Mouse (Mus musculus) macrophage (primary cell): ENCODE measurements at regions not wholly inside any gene's neighbourhood (a gene's known extent, or its start where the extent isn't known, plus 50 kb on each side); places are given as distances from the start of the nearest gene placed in this dataset.

Experiments
- H3K27ac ChIP-seq: fragments of 350-480 bp; formaldehyde crosslinking; 2 replicates; pipeline ENCODE4 v1.9.0; 2021
- H3K36me3 ChIP-seq: fragments of 350-480 bp; formaldehyde crosslinking; 2 replicates; pipeline ENCODE4 v1.9.0; 2021; ENCODE audit errors: inconsistent target
- H3K4me3 ChIP-seq: fragments of 350-480 bp; formaldehyde crosslinking; 2 replicates; pipeline ENCODE4 v1.9.0; 2021; ENCODE audit errors: inconsistent target
- H3K79me2 ChIP-seq: fragments of 350-480 bp; formaldehyde crosslinking; 2 replicates; pipeline ENCODE4 v1.9.0; 2021; ENCODE audit errors: inconsistent target
- WGBS: methylation state at CpG from one replicate; pipeline ENCODE4 v1.1.7; 2026; ENCODE audit warnings: inconsistent platforms; ENCODE audit not compliant: missing documents; 5-methylcytosine and 5-hydroxymethylcytosine counted together

DNA sequence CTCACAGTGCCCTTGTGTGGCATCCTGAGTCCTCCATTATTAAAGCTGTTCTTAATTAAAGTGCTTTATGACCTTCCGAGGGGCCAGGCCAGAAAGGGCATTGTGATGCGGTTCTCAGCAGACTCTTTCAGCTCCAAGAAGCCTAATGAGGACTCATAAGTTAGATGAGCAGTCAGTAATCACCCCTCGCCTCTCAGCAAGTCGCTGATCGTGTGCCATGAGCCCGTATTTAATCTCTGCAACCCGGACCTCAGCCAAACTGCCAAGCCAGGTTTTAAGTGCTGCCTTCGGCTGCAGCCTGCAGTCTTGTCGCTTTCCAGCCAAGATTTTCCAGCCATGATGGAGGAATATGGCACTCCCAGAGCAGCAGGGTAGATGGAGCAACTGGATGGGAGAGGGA lies 56.1 kb upstream of the Rbfox1 start:
- no peak overlapping the region for H3K4me3 ChIP-seq
- H3K79me2 ChIP-seq = no peaks in the 10 kb centered on the region
- no peaks in the 10 kb centered on the region for H3K36me3 ChIP-seq
- 83% methylated on average over 9 of the region's 9 CpGs for WGBS
- H3K27ac ChIP-seq = no peak overlapping the region

- WGBS = 44% methylated on average over 1 of the region's 1 CpGs
- Histone ChIP-seq H3K27ac (no peak overlapping the region), H3K36me3 (no peaks in the 10 kb centered on the region), H3K79me2 (no peaks in the 10 kb centered on the region), H3K4me3 (no peak overlapping the region)
Measured at GRCm38 (mm10) chr16:5823316-5823715, 61.8 kb upstream of the Rbfox1 start.

DNA sequence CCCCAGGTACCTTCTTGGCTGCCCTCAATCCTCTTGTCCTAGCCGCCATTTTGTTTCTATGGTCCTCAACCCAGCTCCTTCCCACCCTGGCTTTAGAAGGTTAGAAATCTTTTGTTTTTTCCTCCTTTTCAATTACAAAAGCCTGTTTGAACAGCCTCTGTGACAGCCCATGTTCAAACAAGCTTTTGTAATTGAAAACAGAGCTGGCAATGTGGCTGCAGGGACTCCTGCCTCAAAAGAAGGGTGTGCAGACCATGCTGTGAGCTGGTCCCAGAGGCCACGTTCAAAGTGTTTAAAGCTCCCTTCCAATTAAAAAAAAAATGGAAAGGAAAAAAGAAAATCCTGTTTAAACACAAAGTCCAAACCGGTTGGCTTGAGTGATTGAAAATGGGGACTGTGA lies 68.0 kb upstream of the Rbfox1 start:
- no peak overlapping the region for H3K27ac ChIP-seq
- H3K36me3 ChIP-seq = no peaks in the 10 kb centered on the region
- 54% methylated on average over 3 of the region's 3 CpGs for WGBS
- no peak overlapping the region for H3K4me3 ChIP-seq
- no peaks in the 10 kb centered on the region for H3K79me2 ChIP-seq

DNA sequence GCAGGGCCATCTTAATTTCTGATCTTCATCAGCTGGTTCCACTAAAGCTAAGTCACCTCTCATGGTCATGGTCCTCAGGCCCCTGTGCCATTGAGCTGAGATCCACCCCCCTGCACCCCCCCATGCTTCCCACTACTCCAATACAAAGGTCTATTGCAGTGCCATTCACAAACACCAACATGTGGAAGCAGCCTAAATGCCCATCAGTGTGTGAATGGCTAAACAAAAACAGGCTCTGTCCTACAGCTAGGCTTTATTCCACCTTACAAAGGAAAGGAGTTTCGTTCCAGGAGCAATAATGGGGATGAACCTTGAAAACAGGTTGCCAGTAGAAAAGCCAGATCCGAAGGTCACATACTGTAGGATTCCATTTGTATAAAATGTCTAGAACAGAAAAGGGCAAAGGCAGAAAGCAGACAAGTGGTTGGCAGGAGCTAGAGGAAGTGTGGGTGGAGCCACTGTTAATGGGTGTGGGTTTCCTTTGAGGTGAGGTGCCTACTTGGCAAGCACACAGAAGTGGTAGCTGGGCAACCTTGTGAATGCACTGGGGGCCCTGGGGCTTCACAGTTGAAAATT lies 72.8 kb upstream of the Rbfox1 start:
- 85% methylated on average over 2 of the region's 2 CpGs for WGBS
- H3K4me3 ChIP-seq = no peak overlapping the region
- H3K36me3 ChIP-seq = no peaks in the 10 kb centered on the region
- no peaks in the 10 kb centered on the region for H3K79me2 ChIP-seq
- H3K27ac ChIP-seq = no peak overlapping the region

DNA sequence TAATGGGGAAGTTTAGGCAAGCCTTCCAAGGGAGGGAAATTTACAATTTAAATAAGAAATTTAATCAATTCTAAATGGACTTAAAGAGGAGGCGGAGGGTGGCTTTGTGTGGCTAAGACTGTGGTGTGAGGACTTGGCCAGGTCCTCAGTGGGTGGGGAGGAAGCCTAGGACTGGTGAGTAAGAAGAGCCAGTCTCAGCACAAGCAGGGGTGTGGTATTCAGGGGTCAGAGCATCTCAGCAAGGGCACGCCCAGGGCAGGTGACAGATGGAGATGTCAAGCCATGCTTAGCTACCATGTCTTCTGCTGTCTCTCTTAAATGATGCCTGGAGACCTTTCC lies 73.5 kb upstream of the Rbfox1 start:
- H3K27ac ChIP-seq = no peak overlapping the region
- WGBS = 62% methylated on average over 2 of the region's 2 CpGs
- H3K79me2 ChIP-seq = no peaks in the 10 kb centered on the region
- no peak overlapping the region for H3K4me3 ChIP-seq
- H3K36me3 ChIP-seq = no peaks in the 10 kb centered on the region

DNA sequence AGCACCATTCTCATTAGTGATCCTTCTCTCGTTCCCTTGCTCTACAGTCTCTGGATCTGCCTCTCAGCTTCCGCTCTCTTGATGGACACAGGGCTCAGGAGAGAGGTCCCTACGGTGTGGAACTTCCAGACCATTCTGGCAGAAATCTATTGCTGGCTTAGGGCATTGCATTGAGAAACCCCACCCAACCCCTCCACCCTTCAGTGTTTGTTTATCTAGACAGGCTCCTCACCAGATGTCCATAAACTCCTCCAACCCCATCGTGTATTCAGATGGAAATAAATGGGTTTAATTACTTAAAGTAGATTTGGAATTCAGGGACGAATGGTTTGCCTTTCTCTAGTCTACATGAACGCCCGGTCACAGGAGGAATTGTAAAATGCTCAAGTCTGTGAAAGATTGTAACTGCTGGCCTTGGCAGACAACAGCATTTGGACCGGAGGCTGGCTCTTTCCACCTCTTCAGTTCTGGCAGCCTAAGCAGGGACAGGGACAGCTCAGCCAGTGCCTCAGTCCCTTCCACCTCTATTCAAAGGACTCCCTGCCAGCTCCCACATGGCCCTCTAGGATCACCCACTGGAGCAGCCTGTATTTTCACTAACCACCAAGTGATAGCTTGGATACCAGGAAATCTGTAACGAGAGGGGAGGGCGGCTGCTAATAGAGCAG lies 74.0 kb upstream of the Rbfox1 start:
- 63% methylated on average over 10 of the region's 10 CpGs for WGBS
- H3K36me3 ChIP-seq = no peaks in the 10 kb centered on the region
- H3K79me2 ChIP-seq = no peaks in the 10 kb centered on the region
- H3K4me3 ChIP-seq = no peak overlapping the region
- no peak overlapping the region for H3K27ac ChIP-seq

GRCm38 (mm10) chr16:5798188-5798587 lies 87.0 kb upstream of the Rbfox1 start:
- no peak overlapping the region for H3K27ac ChIP-seq
- no peaks in the 10 kb centered on the region for H3K79me2 ChIP-seq
- no peak overlapping the region for H3K4me3 ChIP-seq
- no peaks in the 10 kb centered on the region for H3K36me3 ChIP-seq
- WGBS = 65% methylated on average over 7 of the region's 7 CpGs

- Histone ChIP-seq H3K27ac (no peak overlapping the region), H3K4me3 (no peak overlapping the region)
Measured at GRCm38 (mm10) chr16:5792216-5792615, 92.9 kb upstream of the Rbfox1 start.

DNA sequence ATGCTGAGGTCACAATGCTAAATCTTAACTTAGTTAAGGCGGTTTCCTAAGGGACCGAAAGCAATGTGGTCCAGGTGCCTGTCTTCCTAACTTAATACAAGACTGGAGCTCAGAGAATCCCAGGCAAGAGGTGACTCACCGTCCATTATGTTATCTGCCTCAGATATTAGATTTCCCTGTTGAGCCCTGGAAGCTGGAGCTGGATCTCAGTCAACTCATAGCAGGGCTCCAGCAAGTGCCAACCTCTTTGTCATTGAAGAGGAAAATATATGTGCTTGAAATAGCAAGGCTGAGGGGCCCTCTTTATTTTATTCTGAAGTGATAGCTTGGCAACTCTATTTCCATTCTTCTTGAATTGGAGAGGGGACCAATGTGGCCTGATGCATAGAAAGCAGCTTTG lies 95.0 kb upstream of the Rbfox1 start:
- Histone ChIP-seq H3K27ac (no peak overlapping the region), H3K4me3 (no peak overlapping the region), H3K36me3 (no peaks in the 10 kb centered on the region), H3K79me2 (no peaks in the 10 kb centered on the region)
- 82% methylated on average over 3 of the region's 3 CpGs for WGBS

More at GRCm38 (mm10) chr16:5792216-5792615, 92.9 kb upstream of the Rbfox1 start:
- Histone ChIP-seq H3K79me2 (no peaks in the 10 kb centered on the region), H3K36me3 (no peaks in the 10 kb centered on the region)
- WGBS = 52% methylated on average over 1 of the region's 1 CpGs

- H3K4me3 ChIP-seq = no peak overlapping the region
- no peaks in the 10 kb centered on the region for H3K36me3 ChIP-seq
- no peaks in the 10 kb centered on the region for H3K79me2 ChIP-seq
- no peak overlapping the region for H3K27ac ChIP-seq
Measured at GRCm38 (mm10) chr16:5787206-5787605, 97.9 kb upstream of the Rbfox1 start.

GRCm38 (mm10) chr16:5766771-5767421 lies 118.3 kb upstream of the Rbfox1 start:
- H3K4me3 ChIP-seq = no peak overlapping the region
- WGBS = 83% methylated on average over 19 of the region's 19 CpGs
- H3K36me3 ChIP-seq = no peaks in the 10 kb centered on the region
- no peak overlapping the region for H3K27ac ChIP-seq
- H3K79me2 ChIP-seq = no peaks in the 10 kb centered on the region

GRCm38 (mm10) chr16:5765143-5765542 lies 120.0 kb upstream of the Rbfox1 start:
- Histone ChIP-seq H3K36me3 (no peaks in the 10 kb centered on the region), H3K79me2 (no peaks in the 10 kb centered on the region), H3K4me3 (no peak overlapping the region), H3K27ac (no peak overlapping the region)
- 37% methylated on average over 4 of the region's 4 CpGs for WGBS

DNA sequence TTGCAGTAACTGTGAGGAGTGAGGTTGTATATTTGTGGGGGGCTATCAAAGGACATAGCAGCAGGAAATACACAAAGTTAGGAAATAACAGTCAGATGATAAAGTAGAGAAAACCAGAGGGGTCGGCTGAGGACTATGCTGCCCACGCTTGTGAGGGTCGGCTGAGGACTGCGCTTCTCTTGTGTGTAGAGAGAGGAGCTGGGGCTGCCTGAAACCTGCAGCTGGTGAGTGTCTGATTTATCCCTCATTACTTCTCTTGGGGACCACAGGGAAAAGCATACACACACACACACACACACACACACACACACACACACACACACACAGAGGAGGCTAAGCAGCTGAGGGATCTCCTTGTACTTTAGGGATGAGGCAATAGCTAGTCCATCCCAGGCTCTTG lies 124.3 kb upstream of the Rbfox1 start:
- Histone ChIP-seq H3K79me2 (no peaks in the 10 kb centered on the region), H3K4me3 (no peak overlapping the region), H3K27ac (no peak overlapping the region), H3K36me3 (no peaks in the 10 kb centered on the region)
- 94% methylated on average over 4 of the region's 4 CpGs for WGBS

GRCm38 (mm10) chr16:5759021-5759420 lies 126.1 kb upstream of the Rbfox1 start:
- Histone ChIP-seq H3K27ac (no peak overlapping the region), H3K4me3 (no peak overlapping the region), H3K36me3 (no peaks in the 10 kb centered on the region), H3K79me2 (no peaks in the 10 kb centered on the region)
- 90% methylated on average over 2 of the region's 2 CpGs for WGBS

GRCm38 (mm10) chr16:5742716-5743507 lies 142.2 kb upstream of the Rbfox1 start:
- WGBS = 68% methylated on average over 4 of the region's 4 CpGs
- H3K4me3 ChIP-seq = no peak overlapping the region
- H3K27ac ChIP-seq = no peak overlapping the region
- H3K79me2 ChIP-seq = no peaks in the 10 kb centered on the region
- no peaks in the 10 kb centered on the region for H3K36me3 ChIP-seq
